Mouse (Mus musculus): ENCODE measurements at regions not wholly inside any gene's neighbourhood (a gene's known extent, or its start where the extent isn't known, plus 50 kb on each side); places are given as distances from the start of the nearest gene placed in this dataset.

DNA sequence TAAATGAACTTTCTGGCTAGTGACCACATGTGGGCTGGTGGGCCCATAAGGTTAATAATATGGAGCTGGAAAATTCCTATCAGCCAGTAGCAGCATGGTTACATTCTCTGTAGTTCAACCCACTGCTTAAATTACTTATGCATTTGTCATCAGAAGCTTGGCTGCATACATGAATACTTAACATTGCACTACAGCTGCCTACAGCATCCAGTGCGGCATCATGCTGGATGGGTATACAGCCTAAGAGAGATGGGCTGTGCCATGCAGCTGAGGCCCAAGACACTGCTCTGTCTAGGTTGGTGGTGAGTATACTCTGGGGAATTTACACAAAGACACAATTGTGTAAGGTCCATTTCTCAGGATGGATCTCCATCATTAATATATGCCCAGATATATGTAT, 147.7 kb upstream of the Id2 start:
- ATAC-seq (ENCODE audit: low read depth): no peak

DNA sequence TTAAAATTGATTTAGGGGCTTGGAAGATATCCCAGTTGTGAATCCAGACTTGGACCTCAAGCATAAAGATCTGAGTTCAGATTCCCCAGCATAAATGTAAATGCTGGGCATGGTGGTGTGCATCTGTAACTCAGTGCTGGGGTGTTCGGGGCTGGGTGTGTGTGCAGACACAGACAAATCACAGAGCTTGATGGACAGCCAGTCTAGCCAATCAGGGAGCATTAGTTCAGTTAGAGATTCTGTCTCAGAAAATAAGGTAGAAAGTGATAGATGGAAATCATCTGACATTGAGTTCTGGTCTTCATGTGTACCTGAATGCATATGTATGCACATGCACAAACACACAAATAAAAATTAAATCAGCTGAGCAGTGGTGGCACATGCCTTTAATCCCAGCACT, 147.0 kb upstream of the Id2 start:
- no peak overlapping the region for H3K4me2 ChIP-seq (ENCODE audit: low read depth, low read length)
- no peaks in the 10 kb centered on the region for H3K27me3 ChIP-seq (ENCODE audit: control insufficient read depth, insufficient read depth, low read depth, low read length)
- 38% methylated on average over 1 of the region's 1 CpGs for WGBS (ENCODE audit: insufficient replicate concordance)
- no peaks in the 10 kb centered on the region for H3K9me3 ChIP-seq (replicated peaks; ENCODE audit: control insufficient read depth, low read length)
- no peak overlapping the region for H3K4me3 ChIP-seq (ENCODE audit: low read depth, low read length)
- H3K36me3 ChIP-seq (ENCODE audit: control insufficient read depth, insufficient read depth): no peaks in the 10 kb centered on the region
- H3K9ac ChIP-seq (ENCODE audit: low read depth, low read length): no peak overlapping the region
- no peak overlapping the region for H3K27ac ChIP-seq (ENCODE audit: low read length)
- H3K4me1 ChIP-seq (ENCODE audit: control insufficient read depth, low read depth, low read length): peaks cover 4% of the 10 kb centered on the region
- no peak for ATAC-seq (ENCODE audit: low read depth)

More for the DNA sequence above, 147.7 kb upstream of the Id2 start:
- WGBS (ENCODE audit: insufficient replicate concordance): 88% methylated on average over 1 of the region's 1 CpGs
- Histone ChIP-seq H3K4me1 (ENCODE audit: control insufficient read depth, low read depth, low read length) (peaks cover 4% of the 10 kb centered on the region), H3K4me2 (ENCODE audit: low read depth, low read length) (no peak overlapping the region), H3K9me3 (replicated peaks; ENCODE audit: control insufficient read depth, low read length) (no peaks in the 10 kb centered on the region), H3K36me3 (ENCODE audit: control insufficient read depth, insufficient read depth) (no peaks in the 10 kb centered on the region), H3K27ac (ENCODE audit: low read length) (no peak overlapping the region), H3K4me3 (ENCODE audit: low read depth, low read length) (no peak overlapping the region), H3K27me3 (ENCODE audit: control insufficient read depth, insufficient read depth, low read depth, low read length) (no peaks in the 10 kb centered on the region), H3K9ac (ENCODE audit: low read depth, low read length) (no peak overlapping the region)

DNA sequence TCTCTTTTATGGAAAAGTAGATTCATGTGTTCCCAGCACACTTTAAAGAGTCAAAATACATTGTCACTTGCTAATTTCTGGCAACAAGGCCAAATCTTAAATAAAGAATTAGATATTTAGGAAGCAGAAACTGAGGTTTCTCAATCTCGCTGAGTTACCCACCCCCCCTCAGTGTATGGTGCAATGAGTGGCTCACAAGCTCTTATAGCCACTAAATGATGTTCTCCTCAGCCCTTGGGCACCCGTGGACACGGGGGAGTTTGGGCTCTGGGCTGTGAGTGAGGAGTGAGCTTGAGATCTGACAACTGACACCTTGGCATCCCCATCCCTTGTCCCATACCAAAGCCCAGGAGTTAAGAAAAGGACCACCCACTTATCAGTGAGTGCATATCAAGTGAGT, 145.4 kb upstream of the Id2 start:
- Histone ChIP-seq H3K4me1 (ENCODE audit: control insufficient read depth, low read depth, low read length) (peaks cover 4% of the 10 kb centered on the region), H3K27me3 (ENCODE audit: control insufficient read depth, insufficient read depth, low read depth, low read length) (no peaks in the 10 kb centered on the region), H3K9ac (ENCODE audit: low read depth, low read length) (no peak overlapping the region), H3K27ac (ENCODE audit: low read length) (no peak overlapping the region), H3K4me3 (ENCODE audit: low read depth, low read length) (no peak overlapping the region), H3K9me3 (replicated peaks; ENCODE audit: control insufficient read depth, low read length) (no peaks in the 10 kb centered on the region), H3K36me3 (ENCODE audit: control insufficient read depth, insufficient read depth) (no peaks in the 10 kb centered on the region), H3K4me2 (ENCODE audit: low read depth, low read length) (no peak overlapping the region)
- WGBS (ENCODE audit: insufficient replicate concordance): 47% methylated on average over 3 of the region's 3 CpGs
- no peak for ATAC-seq (ENCODE audit: low read depth)

DNA sequence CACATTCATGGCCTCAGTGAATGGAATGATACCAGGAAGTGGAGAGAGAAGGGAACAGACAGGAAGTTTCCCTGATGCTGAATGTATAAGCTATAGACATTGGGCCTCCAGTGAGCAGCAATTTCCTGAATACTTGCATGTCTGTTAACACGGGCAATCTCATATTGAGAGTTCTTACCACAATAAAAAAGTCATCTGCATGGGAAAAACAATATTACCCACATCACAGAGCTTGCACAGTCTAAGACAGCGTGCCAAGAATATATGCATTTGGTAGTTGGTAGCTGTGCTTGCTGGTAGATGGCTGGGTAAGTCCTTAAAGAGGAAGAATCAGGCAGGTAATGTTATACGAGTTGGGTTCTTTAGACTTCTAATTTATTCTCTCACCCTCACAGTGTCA, 144.7 kb upstream of the Id2 start:
- Histone ChIP-seq H3K4me3 (ENCODE audit: low read depth, low read length) (no peak overlapping the region), H3K4me1 (ENCODE audit: control insufficient read depth, low read depth, low read length) (peaks cover 4% of the 10 kb centered on the region), H3K4me2 (ENCODE audit: low read depth, low read length) (no peak overlapping the region), H3K9ac (ENCODE audit: low read depth, low read length) (no peak overlapping the region), H3K9me3 (replicated peaks; ENCODE audit: control insufficient read depth, low read length) (no peaks in the 10 kb centered on the region), H3K27me3 (ENCODE audit: control insufficient read depth, insufficient read depth, low read depth, low read length) (no peaks in the 10 kb centered on the region), H3K27ac (ENCODE audit: low read length) (no peak overlapping the region), H3K36me3 (ENCODE audit: control insufficient read depth, insufficient read depth) (no peaks in the 10 kb centered on the region)
- 39% methylated on average over 3 of the region's 3 CpGs for WGBS (ENCODE audit: insufficient replicate concordance)
- no peak for ATAC-seq (ENCODE audit: low read depth)

DNA sequence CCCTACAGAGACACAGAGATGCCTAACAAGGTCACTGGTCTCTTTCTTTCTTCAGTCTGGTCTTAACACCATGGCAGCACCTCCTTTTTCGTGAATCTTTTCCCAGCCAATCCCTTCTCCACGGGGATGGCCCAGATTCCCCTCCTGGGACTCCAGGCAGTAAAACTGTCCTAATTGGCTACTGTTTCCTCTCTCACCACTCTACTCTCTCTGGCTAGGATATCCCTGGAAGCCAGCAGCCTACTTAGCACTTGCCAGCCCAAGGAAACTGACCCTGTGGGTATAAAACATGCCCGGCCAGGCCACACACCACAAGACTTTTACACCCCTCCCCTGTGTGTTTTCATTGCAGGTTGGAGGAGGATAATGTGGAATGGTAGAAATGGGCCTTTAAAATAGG, 143.9 kb upstream of the Id2 start:
- Histone ChIP-seq H3K4me2 (ENCODE audit: low read depth, low read length) (no peak overlapping the region), H3K9me3 (replicated peaks; ENCODE audit: control insufficient read depth, low read length) (no peaks in the 10 kb centered on the region), H3K4me3 (ENCODE audit: low read depth, low read length) (no peak overlapping the region), H3K9ac (ENCODE audit: low read depth, low read length) (no peak overlapping the region), H3K27ac (ENCODE audit: low read length) (no peak overlapping the region), H3K4me1 (ENCODE audit: control insufficient read depth, low read depth, low read length) (peaks cover 4% of the 10 kb centered on the region), H3K36me3 (ENCODE audit: control insufficient read depth, insufficient read depth) (no peaks in the 10 kb centered on the region), H3K27me3 (ENCODE audit: control insufficient read depth, insufficient read depth, low read depth, low read length) (no peaks in the 10 kb centered on the region)
- 50% methylated on average over 3 of the region's 3 CpGs for WGBS (ENCODE audit: insufficient replicate concordance)
- ATAC-seq (ENCODE audit: low read depth): no peak

DNA sequence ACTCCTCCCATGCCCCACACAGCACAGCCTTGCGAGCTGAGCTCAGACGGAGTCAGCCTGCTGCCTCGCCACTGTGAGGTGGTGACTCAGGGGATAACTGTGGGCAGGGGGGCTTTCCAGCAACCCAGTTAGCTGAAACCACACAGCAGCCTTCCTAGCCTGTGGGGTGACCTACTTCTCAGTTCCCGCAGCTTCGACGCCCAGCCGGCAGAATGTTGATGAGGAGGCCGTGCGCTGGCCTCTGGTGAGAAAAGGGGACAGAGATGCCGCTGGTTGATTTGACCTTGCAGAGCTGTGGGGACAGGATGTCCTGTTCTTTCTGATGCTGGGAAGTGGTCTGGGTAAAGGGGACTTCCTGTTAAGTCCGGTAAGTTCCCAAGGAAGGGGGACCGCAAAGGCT, 143.2 kb upstream of the Id2 start:
- H3K9ac ChIP-seq (ENCODE audit: low read depth, low read length): no peak overlapping the region
- peaks cover 4% of the 10 kb centered on the region for H3K4me1 ChIP-seq (ENCODE audit: control insufficient read depth, low read depth, low read length)
- H3K4me3 ChIP-seq (ENCODE audit: low read depth, low read length): no peak overlapping the region
- H3K36me3 ChIP-seq (ENCODE audit: control insufficient read depth, insufficient read depth): no peaks in the 10 kb centered on the region
- H3K27me3 ChIP-seq (ENCODE audit: control insufficient read depth, insufficient read depth, low read depth, low read length): no peaks in the 10 kb centered on the region
- WGBS (ENCODE audit: insufficient replicate concordance): 18% methylated on average over 12 of the region's 12 CpGs
- H3K9me3 ChIP-seq (replicated peaks; ENCODE audit: control insufficient read depth, low read length): no peaks in the 10 kb centered on the region
- ATAC-seq (ENCODE audit: low read depth): no peak
- no peak overlapping the region for H3K4me2 ChIP-seq (ENCODE audit: low read depth, low read length)
- peak overlapping the region; percentile 14; the same call in 1 of the 2 replicates for H3K27ac ChIP-seq (ENCODE audit: low read length)

DNA sequence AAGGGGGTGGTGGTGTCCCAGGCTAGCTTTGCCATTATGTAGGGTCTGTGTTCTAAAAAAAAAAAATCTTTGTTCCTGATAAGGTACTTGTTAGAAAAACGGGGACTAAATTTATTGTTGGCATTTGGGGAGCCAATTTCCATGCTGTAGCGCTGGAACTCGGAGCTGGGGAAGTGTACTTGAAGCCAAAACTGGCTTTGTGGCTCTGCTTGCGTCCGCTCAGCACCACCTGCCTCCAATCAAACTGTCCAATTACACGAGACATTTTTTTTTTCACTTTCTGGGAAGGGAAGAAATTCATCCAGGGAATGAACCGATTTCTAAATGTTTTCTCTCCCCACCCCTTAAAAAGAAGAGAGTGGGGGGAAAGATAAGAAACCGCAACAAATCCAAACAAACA, 138.1 kb upstream of the Id2 start:
- Histone ChIP-seq H3K9me3 (replicated peaks; ENCODE audit: control insufficient read depth, low read length) (no peaks in the 10 kb centered on the region), H3K27ac (ENCODE audit: low read length) (no peak overlapping the region), H3K27me3 (ENCODE audit: control insufficient read depth, insufficient read depth, low read depth, low read length) (no peaks in the 10 kb centered on the region), H3K4me3 (ENCODE audit: low read depth, low read length) (no peak overlapping the region), H3K4me1 (ENCODE audit: control insufficient read depth, low read depth, low read length) (peaks cover 8% of the 10 kb centered on the region), H3K4me2 (ENCODE audit: low read depth, low read length) (no peak overlapping the region), H3K9ac (ENCODE audit: low read depth, low read length) (no peak overlapping the region), H3K36me3 (ENCODE audit: control insufficient read depth, insufficient read depth) (no peaks in the 10 kb centered on the region)
- WGBS (ENCODE audit: insufficient replicate concordance): 32% methylated on average over 8 of the region's 8 CpGs
- ATAC-seq (ENCODE audit: low read depth): no peak

DNA sequence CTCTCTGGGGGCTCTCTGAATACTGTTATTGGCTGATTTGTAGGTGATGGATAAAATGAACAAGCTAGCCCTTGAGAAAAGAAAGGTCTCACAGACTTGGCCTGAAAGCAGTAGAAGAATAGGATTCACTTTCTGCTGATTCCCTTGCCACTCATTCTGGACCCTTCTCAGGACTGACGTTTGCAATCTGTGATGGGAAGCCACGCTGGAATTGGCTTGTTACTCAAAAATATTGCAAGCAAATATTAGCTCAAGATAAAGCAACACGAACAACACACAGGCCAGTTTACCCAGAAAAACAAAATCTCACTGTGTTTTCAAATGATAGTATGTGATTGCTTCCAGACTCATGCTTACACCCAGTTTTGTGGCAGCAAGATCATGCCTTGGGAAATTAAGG, 137.7 kb upstream of the Id2 start:
- Histone ChIP-seq H3K4me1 (ENCODE audit: control insufficient read depth, low read depth, low read length) (peaks cover 5% of the 10 kb centered on the region), H3K27me3 (ENCODE audit: control insufficient read depth, insufficient read depth, low read depth, low read length) (no peaks in the 10 kb centered on the region), H3K4me3 (ENCODE audit: low read depth, low read length) (no peak overlapping the region), H3K9me3 (replicated peaks; ENCODE audit: control insufficient read depth, low read length) (no peaks in the 10 kb centered on the region), H3K4me2 (ENCODE audit: low read depth, low read length) (no peak overlapping the region), H3K27ac (ENCODE audit: low read length) (no peak overlapping the region), H3K36me3 (ENCODE audit: control insufficient read depth, insufficient read depth) (no peaks in the 10 kb centered on the region), H3K9ac (ENCODE audit: low read depth, low read length) (no peak overlapping the region)
- no peak for ATAC-seq (ENCODE audit: low read depth)
- WGBS (ENCODE audit: insufficient replicate concordance): 48% methylated on average over 3 of the region's 3 CpGs

DNA sequence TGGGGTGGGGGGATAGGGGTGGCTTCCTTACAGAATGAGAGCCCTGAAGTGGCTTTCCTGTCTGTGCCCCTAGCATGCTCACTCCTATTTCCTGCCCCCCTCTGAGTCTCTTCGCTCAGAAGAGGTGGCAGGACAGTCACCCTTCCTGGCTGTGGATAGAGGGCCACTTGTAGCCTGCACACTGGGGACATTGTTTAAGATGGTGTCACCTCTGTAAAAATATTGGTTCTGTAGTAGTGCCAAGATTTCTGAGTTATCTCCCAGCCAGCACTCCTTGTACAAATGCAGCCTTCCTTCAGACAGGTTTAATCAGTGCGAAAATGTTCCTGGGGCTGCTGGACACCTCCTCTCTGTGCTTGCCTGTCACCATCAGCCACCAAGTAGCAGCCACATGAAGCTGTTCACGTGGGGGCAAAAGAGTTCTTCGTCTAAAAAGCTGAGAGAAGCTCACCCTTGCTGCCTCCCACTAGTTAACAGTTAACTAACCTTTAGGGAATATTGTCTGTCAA, 136.1 kb upstream of the Id2 start:
- no peak overlapping the region for H3K4me2 ChIP-seq (ENCODE audit: low read depth, low read length)
- no peak overlapping the region for H3K9ac ChIP-seq (ENCODE audit: low read depth, low read length)
- H3K27ac ChIP-seq (ENCODE audit: low read length): peak overlapping the region; percentile 29; the same call in 1 of the 2 replicates
- no peaks in the 10 kb centered on the region for H3K9me3 ChIP-seq (replicated peaks; ENCODE audit: control insufficient read depth, low read length)
- H3K4me1 ChIP-seq (ENCODE audit: control insufficient read depth, low read depth, low read length): peaks cover 5% of the 10 kb centered on the region
- no peaks in the 10 kb centered on the region for H3K27me3 ChIP-seq (ENCODE audit: control insufficient read depth, insufficient read depth, low read depth, low read length)
- H3K4me3 ChIP-seq (ENCODE audit: low read depth, low read length): no peak overlapping the region
- ATAC-seq (ENCODE audit: low read depth): peak; percentile 35; the same call in 1 of the 2 replicates
- H3K36me3 ChIP-seq (ENCODE audit: control insufficient read depth, insufficient read depth): no peaks in the 10 kb centered on the region
- 40% methylated on average over 4 of the region's 4 CpGs for WGBS (ENCODE audit: insufficient replicate concordance)
